Mouse (Mus musculus): ENCODE measurements around the gene Ctsl. TPM values are rescaled to one million over a fixed set of nuclear protein-coding genes. Genes with fewer than 3 reads are reported as not detected.

Ctsl gene
- 119 and 128 TPM in 2 replicates for polyA plus RNA-seq (2021; fragmentation: Nextera tagmentation)
- long read RNA-seq, experiment 1, transcript Ctsl-201 (8 exons, 1,971 nt) = major isoform, 234 of 258 reads
- long read RNA-seq, experiment 1, partial matches to known transcripts = 21 of 258 reads
- long read RNA-seq, experiment 1, other reads (novel, unspliced or antisense) = 3 of 258 reads
- long read RNA-seq, experiment 2, transcript Ctsl-201 (8 exons, 1,971 nt) = major isoform, 386 of 393 reads
- long read RNA-seq, experiment 2, partial matches to known transcripts = 3 of 393 reads
- long read RNA-seq, experiment 2, other reads (novel, unspliced or antisense) = 4 of 393 reads

DNA sequence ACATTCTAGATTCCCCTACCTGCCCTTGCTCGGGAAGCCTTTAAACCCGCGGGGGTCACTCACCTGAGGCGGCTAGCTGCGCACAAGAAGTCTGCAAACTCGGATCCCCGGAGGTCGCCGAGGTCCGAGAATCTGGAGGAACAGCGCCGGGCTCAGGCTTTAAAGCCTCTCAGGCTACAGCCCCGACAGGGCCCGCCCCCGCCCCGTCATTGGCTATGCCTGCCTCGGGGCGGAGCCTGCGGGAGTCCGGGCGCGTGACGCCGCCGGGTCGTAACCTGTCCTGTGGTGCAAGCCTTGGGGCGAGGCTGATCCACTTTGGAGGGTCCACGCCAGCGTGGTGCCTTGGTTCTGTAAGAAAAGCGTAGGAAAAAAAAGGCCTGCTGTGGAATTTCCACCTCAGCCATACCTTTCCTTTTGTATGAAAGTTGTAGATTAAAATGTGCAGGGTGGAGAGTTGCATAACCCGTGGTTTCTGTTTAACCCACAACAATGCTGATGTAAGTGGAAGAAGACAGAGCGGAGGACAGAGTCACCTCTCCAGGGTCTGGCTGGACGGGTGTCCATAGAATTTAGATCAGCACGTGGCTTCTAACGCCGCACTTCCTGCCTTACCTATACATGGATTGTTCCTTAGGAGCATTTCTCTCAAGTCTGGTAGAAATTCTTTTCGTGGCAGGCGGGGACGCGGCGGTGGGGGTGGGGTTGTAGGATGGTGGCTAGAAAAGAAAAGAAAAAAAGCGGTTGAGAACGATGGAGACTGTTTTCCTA, at the start of gene Ctsl:
Gene Ctsl (minus strand): TSS at position 718 of the 768 bp plus-strand sequence.

DNA sequence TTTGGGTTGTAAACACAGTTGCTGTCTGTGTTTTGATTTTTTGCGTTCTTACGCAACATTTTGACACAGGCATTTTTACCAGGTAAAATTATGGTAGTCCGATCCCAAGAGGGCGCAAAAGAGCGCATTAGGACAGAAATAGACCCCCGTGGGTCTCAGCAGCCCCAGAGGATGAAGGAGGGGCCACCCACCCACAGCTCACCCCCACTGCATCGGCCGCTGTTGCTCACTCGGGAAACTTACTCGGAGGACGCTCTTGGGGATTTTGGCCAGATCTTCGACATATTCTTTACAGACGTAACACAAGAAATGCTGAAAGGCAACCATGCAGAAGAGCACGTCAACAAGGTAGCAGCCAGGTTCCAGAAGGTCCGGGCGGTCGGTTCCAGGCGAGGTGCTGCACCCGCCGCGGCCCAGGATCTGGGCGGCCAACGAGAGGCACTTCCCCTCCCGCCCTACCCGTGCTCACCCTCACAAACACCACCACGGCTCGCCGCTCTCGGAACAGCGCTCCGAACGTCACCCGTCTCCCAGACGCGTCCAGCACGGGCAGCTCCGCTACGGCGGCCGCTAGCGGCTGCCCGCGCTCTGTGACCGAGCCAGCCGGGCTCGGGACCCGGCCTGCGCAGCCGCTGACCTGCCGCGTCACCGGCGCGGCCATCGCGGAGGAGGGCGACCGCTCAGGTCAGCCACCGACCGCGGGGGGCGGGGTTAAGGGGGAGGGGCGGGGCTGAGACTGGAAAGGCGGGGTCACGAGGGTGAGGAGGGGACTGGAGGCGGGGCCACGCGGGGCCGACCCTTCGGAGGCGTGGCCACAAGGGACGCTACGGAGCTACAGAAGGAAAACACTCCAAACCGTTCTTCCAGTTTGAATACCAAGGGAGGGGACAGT, 58.4 kb downstream of the Ctsl start, which contains the start of gene Aaed1:
Gene Aaed1 (minus strand): TSS at position 687 of the 892 bp plus-strand sequence.

Other genes starting within 250 kb of the Ctsl start
- gene Slc35d2, start 241.5 kb downstream of the Ctsl start, polyA plus RNA-seq (2021; fragmentation: Nextera tagmentation) = 0.89 and 1.2 TPM in 2 replicates
- 10.8 and 12.5 TPM in 2 replicates for gene Zfp367, start 217.7 kb downstream of the Ctsl start, polyA plus RNA-seq (2021; fragmentation: Nextera tagmentation)
- 83.6 and 108 TPM in 2 replicates for gene Habp4, start 209.1 kb downstream of the Ctsl start, polyA plus RNA-seq (2021; fragmentation: Nextera tagmentation)
- gene Cdc14b, start 95.6 kb downstream of the Ctsl start, polyA plus RNA-seq (2021; fragmentation: Nextera tagmentation) = 1.0 and 1.7 TPM in 2 replicates
- 24.9 and 36.2 TPM in 2 replicates for gene Aaed1, start 58.2 kb downstream of the Ctsl start, polyA plus RNA-seq (2021; fragmentation: Nextera tagmentation)
- gene Cdk20, start 61.4 kb upstream of the Ctsl start, polyA plus RNA-seq (2021; fragmentation: Nextera tagmentation) = 6.3 and 8.5 TPM in 2 replicates
- gene Fam240b, start 126.9 kb upstream of the Ctsl start, polyA plus RNA-seq (2021; fragmentation: Nextera tagmentation) = not detected in 2 replicates

Data from layer of hippocampus, adult 6 months (tissue).